Mouse (Mus musculus) neural tube, embryonic 11.5 days (tissue): ENCODE measurements around the gene Prkab2. TPM values are rescaled to one million over a fixed set of nuclear protein-coding genes. Genes with fewer than 3 reads are reported as not detected.

Source experiments
- ATAC-seq: fragments of 200-750 bp; cut with Nextera tagmentation; 2 replicates; pipeline ENCODE4 v1.8.0; 2017; ENCODE audit warnings: moderate number of reproducible peaks, mild to moderate bottlenecking, moderate TSS enrichment, moderate library complexity; ENCODE audit not compliant: insufficient read depth, low FRiP score, low TSS enrichment
- DNase-seq: peaks from one replicate; pipeline ENCODE4 v3.0.0-alpha.2; 2015; ENCODE audit warnings: low spot score
- H3K27ac ChIP-seq: fragments of 300-500 bp; sonication (generic); 2 replicates; pipeline ENCODE4 v1.5.1; 2014; ENCODE audit warnings: low read depth, mild to moderate bottlenecking, low read length
- H3K27me3 ChIP-seq: fragments of 300-500 bp; sonication (generic); 2 replicates; pipeline ENCODE4 v1.6.1; 2014; ENCODE audit warnings: mild to moderate bottlenecking, low read length, mixed read lengths; ENCODE audit not compliant: control insufficient read depth, insufficient read depth
- H3K36me3 ChIP-seq: fragments of 300-500 bp; sonication (generic); 2 replicates; pipeline ENCODE4 v1.6.1; 2014; ENCODE audit warnings: mild to moderate bottlenecking, low read length, moderate library complexity, mixed read lengths; ENCODE audit not compliant: control insufficient read depth, insufficient read depth
- H3K4me1 ChIP-seq: fragments of 300-500 bp; sonication (generic); 2 replicates; pipeline ENCODE4 v1.6.1; 2014; ENCODE audit warnings: low read length, mixed read lengths; ENCODE audit not compliant: control insufficient read depth, insufficient read depth
- H3K4me2 ChIP-seq: fragments of 300-500 bp; sonication (generic); 2 replicates; pipeline ENCODE4 v1.6.1; 2014; ENCODE audit warnings: low read depth, mild to moderate bottlenecking, moderate library complexity
- H3K4me3 ChIP-seq: fragments of 300-500 bp; sonication (generic); 2 replicates; pipeline ENCODE4 v1.5.1; 2014; ENCODE audit warnings: low read depth, low read length
- H3K9ac ChIP-seq: fragments of 300-500 bp; sonication (generic); 2 replicates; pipeline ENCODE4 v1.6.1; 2014; ENCODE audit warnings: mild to moderate bottlenecking, low read length
- H3K9me3 ChIP-seq: fragments of 300-500 bp; sonication (generic); 2 replicates; pipeline ENCODE4 v1.6.1; 2016; ENCODE audit warnings: low read length; ENCODE audit not compliant: control insufficient read depth
- WGBS: fragments of 180-500 bp; shearing (Covaris S2); extraction: QIAGEN DNeasy Blood & Tissue Kit; methylation state at CpG from one replicate; pipeline ENCODE4 v1.1.7; 2014; 5-methylcytosine and 5-hydroxymethylcytosine counted together
- polyA plus RNA-seq: library from polyadenylated mRNA; unstranded; fragments of >200 nt; fragmentation: Nextera tagmentation; extraction: Ambion mirVana; gene quantifications from 2 replicates; pipeline ENCODE4 v1.2.1, GENCODE M21; 2014

Gene Prkab2
- 6.9 and 7.2 TPM in 2 replicates for polyA plus RNA-seq

GRCm38 (mm10) chr3:97657655-97658411, at the start of gene Prkab2:
Gene Prkab2, plus strand, starts transcription at chr3:97658193.
- ATAC-seq: peak; percentile 94
- no peaks in the 10 kb centered on the region for H3K27me3 ChIP-seq
- peak within 1 kb of the TSS; percentile 69 for H3K4me3 ChIP-seq
- DNase-seq: peak; percentile 99
- peak within 1 kb of the TSS; percentile 70 for H3K9ac ChIP-seq
- no peaks in the 10 kb centered on the region for H3K36me3 ChIP-seq
- H3K9me3 ChIP-seq: no peaks in the 10 kb centered on the region
- peak within 1 kb of the TSS; percentile 70 for H3K4me2 ChIP-seq
- H3K4me1 ChIP-seq: peaks cover 10% of the 10 kb centered on the region
- 4% methylated on average over 46 of the region's 51 CpGs for WGBS
- H3K27ac ChIP-seq: no peak within 1 kb of the TSS

GRCm38 (mm10) chr3:97609201-97609844, 48.7 kb upstream of the Prkab2 start:
- peak overlapping the region; percentile 86 for H3K9ac ChIP-seq
- H3K27ac ChIP-seq: peak overlapping the region; percentile 76; the same call in 1 of the 2 replicates
- DNase-seq (peak; percentile 40), ATAC-seq (peak; percentile 76)
- H3K9me3 ChIP-seq: no peaks in the 10 kb centered on the region
- H3K4me3 ChIP-seq: peak overlapping the region; percentile 81
- no peaks in the 10 kb centered on the region for H3K36me3 ChIP-seq
- peak overlapping the region; percentile 63 for H3K4me2 ChIP-seq
- H3K4me1 ChIP-seq: no peaks in the 10 kb centered on the region
- H3K27me3 ChIP-seq: no peaks in the 10 kb centered on the region
- WGBS: 4% methylated on average over 20 of the region's 20 CpGs

- Histone ChIP-seq H3K27me3 (no peaks in the 10 kb centered on the region), H3K4me3 (peak within 1 kb of the TSS; percentile 81), H3K36me3 (no peaks in the 10 kb centered on the region), H3K27ac (peak within 1 kb of the TSS; percentile 76; the same call in 1 of the 2 replicates), H3K9ac (peak within 1 kb of the TSS; percentile 86), H3K4me1 (no peaks in the 10 kb centered on the region), H3K4me2 (peak within 1 kb of the TSS; percentile 63), H3K9me3 (no peaks in the 10 kb centered on the region)
- peak; percentile 91 for ATAC-seq
- WGBS: under 1% methylated on average over 47 of the region's 56 CpGs
- peak; percentile 95 for DNase-seq
Observed at GRCm38 (mm10) chr3:97609845-97610410, 48.1 kb upstream of the Prkab2 start, which contains the start of gene Chd1l. Gene Chd1l, minus strand, starts transcription at chr3:97610203.

GRCm38 (mm10) chr3:97611021-97611420, 47.0 kb upstream of the Prkab2 start:
- no peaks in the 10 kb centered on the region for H3K4me1 ChIP-seq
- no peaks in the 10 kb centered on the region for H3K9me3 ChIP-seq
- DNase-seq (no peak), ATAC-seq (no peak)
- no peak overlapping the region for H3K9ac ChIP-seq
- H3K27me3 ChIP-seq: no peaks in the 10 kb centered on the region
- WGBS: 91% methylated on average over 6 of the region's 6 CpGs
- no peak overlapping the region for H3K4me3 ChIP-seq
- no peaks in the 10 kb centered on the region for H3K36me3 ChIP-seq
- H3K4me2 ChIP-seq: no peak overlapping the region
- H3K27ac ChIP-seq: no peak overlapping the region

DNA sequence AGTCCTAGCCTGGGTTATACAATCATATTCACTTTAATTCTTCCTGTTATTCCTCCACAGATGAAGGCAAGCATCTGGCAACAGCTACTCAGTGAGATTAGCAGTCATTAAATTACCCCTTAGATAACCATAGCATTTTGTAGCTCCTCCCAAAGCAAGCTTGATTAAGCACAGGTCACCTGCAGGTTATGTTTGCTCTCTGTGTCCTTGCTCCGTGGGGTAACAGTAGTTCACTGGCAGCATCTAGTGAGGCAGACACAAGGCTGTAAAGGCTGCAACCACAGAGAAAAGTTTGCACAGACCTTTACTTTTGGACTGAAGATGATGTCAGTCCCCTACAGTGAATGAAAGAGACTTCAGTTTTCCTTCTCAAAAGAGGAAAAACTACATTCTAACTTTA, 42.8 kb upstream of the Prkab2 start:
- Histone ChIP-seq H3K9me3 (no peaks in the 10 kb centered on the region), H3K4me1 (no peaks in the 10 kb centered on the region), H3K4me3 (no peak overlapping the region), H3K9ac (no peak overlapping the region), H3K27ac (no peak overlapping the region), H3K4me2 (no peak overlapping the region), H3K36me3 (no peaks in the 10 kb centered on the region), H3K27me3 (no peaks in the 10 kb centered on the region)
- 26% methylated on average over 1 of the region's 1 CpGs for WGBS
- ATAC-seq (no peak), DNase-seq (no peak)

- H3K27me3 ChIP-seq: no peaks in the 10 kb centered on the region
- ATAC-seq: no peak
- WGBS: 92% methylated on average over 4 of the region's 4 CpGs
Observed at GRCm38 (mm10) chr3:97615933-97616332, 42.1 kb upstream of the Prkab2 start.

DNA sequence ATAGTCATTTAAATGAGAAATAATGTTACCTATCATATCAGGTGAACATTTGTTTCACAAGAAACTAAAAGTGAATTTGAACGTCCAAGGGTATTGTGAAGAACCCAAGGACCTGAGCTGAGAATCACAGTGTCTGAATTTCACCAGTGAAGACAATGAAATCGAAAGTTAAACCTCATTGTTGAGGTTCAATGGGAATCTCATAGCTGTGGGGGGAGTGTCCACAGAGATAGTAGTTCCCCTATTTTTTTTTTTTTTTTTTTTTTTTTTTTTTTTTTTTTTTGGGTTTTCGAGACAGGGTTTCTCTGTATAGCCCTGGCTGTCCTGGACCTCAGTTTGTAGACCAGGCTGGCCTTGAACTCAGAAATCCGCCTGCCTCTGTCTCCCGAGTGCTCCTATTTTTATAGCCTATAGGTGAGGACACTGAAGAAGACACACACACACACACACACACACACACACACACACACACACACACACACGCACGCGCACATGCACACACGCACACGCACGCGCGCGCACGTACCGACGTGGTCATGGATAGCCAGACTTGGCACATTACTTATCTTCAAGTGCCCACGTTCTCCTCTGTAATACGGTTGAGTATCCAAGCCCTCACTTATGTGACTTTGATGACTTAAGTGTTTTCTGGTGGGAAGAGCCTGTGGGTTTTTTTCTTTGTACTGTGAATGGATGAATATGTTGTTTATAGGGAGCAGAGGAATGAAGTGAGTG, 40.7 kb upstream of the Prkab2 start:
- ATAC-seq (no peak), DNase-seq (no peak)
- Histone ChIP-seq H3K9me3 (no peaks in the 10 kb centered on the region), H3K4me3 (no peak overlapping the region), H3K9ac (no peak overlapping the region), H3K36me3 (no peaks in the 10 kb centered on the region), H3K27me3 (no peaks in the 10 kb centered on the region), H3K4me2 (no peak overlapping the region), H3K27ac (no peak overlapping the region), H3K4me1 (no peaks in the 10 kb centered on the region)
- WGBS: 98% methylated on average over 18 of the region's 19 CpGs

More at GRCm38 (mm10) chr3:97615933-97616332, 42.1 kb upstream of the Prkab2 start:
- Histone ChIP-seq H3K9ac (no peak overlapping the region), H3K9me3 (no peaks in the 10 kb centered on the region), H3K27ac (no peak overlapping the region), H3K4me2 (no peak overlapping the region), H3K4me1 (no peaks in the 10 kb centered on the region), H3K36me3 (no peaks in the 10 kb centered on the region), H3K4me3 (no peak overlapping the region)
- no peak for DNase-seq

- Histone ChIP-seq H3K27me3 (no peaks in the 10 kb centered on the region), H3K36me3 (no peaks in the 10 kb centered on the region), H3K4me1 (no peaks in the 10 kb centered on the region), H3K4me3 (no peak overlapping the region), H3K9me3 (no peaks in the 10 kb centered on the region), H3K9ac (no peak overlapping the region), H3K4me2 (no peak overlapping the region), H3K27ac (no peak overlapping the region)
- WGBS: 87% methylated on average over 8 of the region's 8 CpGs
- DNase-seq: no peak
- no peak for ATAC-seq
Observed at GRCm38 (mm10) chr3:97617899-97618298, 40.1 kb upstream of the Prkab2 start.
